Mouse (Mus musculus) kidney, adult 2 months (tissue): ENCODE results near the gene Ccdc180. TPM values are rescaled to one million over a fixed set of nuclear protein-coding genes. Genes with fewer than 3 reads are reported as not detected.

Experiments
- DNase-seq: peaks from one replicate; pipeline ENCODE4 v3.0.0; 2021
- H3K27ac ChIP-seq: fragments of 200-500 bp; 2 replicates; pipeline ENCODE4 v1.5.1; 2012; ENCODE audit warnings: low read depth, low read length, control low read depth, inconsistent platforms; ENCODE audit not compliant: insufficient read depth
- H3K27me3 ChIP-seq: fragments of 200-500 bp; replicated peaks from 2 replicates; pipeline ENCODE4 v1.6.1; 2012; ENCODE audit warnings: mild to moderate bottlenecking, moderate library complexity, low read length, inconsistent platforms; ENCODE audit not compliant: control insufficient read depth, insufficient read depth
- H3K36me3 ChIP-seq: fragments of 200-500 bp; 2 replicates; pipeline ENCODE4 v1.6.1; 2012; ENCODE audit warnings: mild to moderate bottlenecking, moderate library complexity, low read length, inconsistent platforms; ENCODE audit not compliant: control insufficient read depth, insufficient read depth
- H3K4me1 ChIP-seq: fragments of 200-500 bp; 2 replicates; pipeline ENCODE4 v1.6.1; 2011; ENCODE audit warnings: low read length; ENCODE audit not compliant: control insufficient read depth, insufficient read depth
- H3K4me3 ChIP-seq: fragments of 200-500 bp; 2 replicates; pipeline ENCODE4 v1.5.1; 2011; ENCODE audit warnings: mild to moderate bottlenecking, low read depth, low read length, control low read depth; ENCODE audit not compliant: insufficient read depth
- CTCF ChIP-seq: fragments of 200-500 bp; conservative IDR thresholded peaks from 2 replicates; pipeline ENCODE4 v1.5.1; 2011; ENCODE audit warnings: low read depth, mild to moderate bottlenecking, control low read depth, low read length, moderate library complexity, mixed read lengths; ENCODE audit not compliant: insufficient read depth, insufficient read length
- POLR2A ChIP-seq: fragments of 200-500 bp; IDR thresholded peaks from one replicate; pipeline ENCODE4 v1.6.1; 2011; ENCODE audit warnings: low read depth, low read length, control low read depth
- WGBS: fragments of 180-500 bp; shearing (Covaris S2); methylation state at CpG from one replicate; pipeline ENCODE4 v1.1.7; 2018; 5-methylcytosine and 5-hydroxymethylcytosine counted together
- polyA plus RNA-seq: library from polyadenylated mRNA; depleted of rRNA; stranded (reverse); fragments of >200 nt; gene quantifications from 2 replicates; pipeline ENCODE4 v1.2.3, GENCODE M21; 2012; rRNA removed

The Ccdc180 gene
- polyA plus RNA-seq, 1 experiment, result 0.17 TPM

- H3K4me1 ChIP-seq, result no peaks in the 10 kb centered on the region
- no peak for TF ChIP-seq CTCF
- no peak for TF ChIP-seq POLR2A
- no peak overlapping the region for H3K4me3 ChIP-seq
- no peak for DNase-seq
- H3K27ac ChIP-seq, result no peak overlapping the region
- WGBS, result 91% methylated on average over 4 of the region's 4 CpGs
- no peaks in the 10 kb centered on the region; the same call in 1 of the 2 replicates for H3K36me3 ChIP-seq
- H3K27me3 ChIP-seq, result no peaks in the 10 kb centered on the region
Measured at GRCm38 (mm10) chr4:45998536-45998935, 108.4 kb downstream of the Ccdc180 start.

Other genes with a start within 250 kb of the Ccdc180 start
- gene Aldh1b1, start 91.3 kb upstream of the Ccdc180 start, polyA plus RNA-seq, result 4.2 and 5.8 TPM in 2 replicates
- not detected in 2 replicates for gene Igfbpl1, start 63.4 kb upstream of the Ccdc180 start, polyA plus RNA-seq
- gene Stra6l, start 41.6 kb upstream of the Ccdc180 start, polyA plus RNA-seq, result 6.3 and 9.1 TPM in 2 replicates
- 13.2 and 19.1 TPM in 2 replicates for gene Tdrd7, start 75.0 kb downstream of the Ccdc180 start, polyA plus RNA-seq
- gene Tmod1, start 148.6 kb downstream of the Ccdc180 start, polyA plus RNA-seq, result 0.80 and 2.3 TPM in 2 replicates
- gene Ncbp1, start 248.3 kb downstream of the Ccdc180 start, polyA plus RNA-seq, result 17.6 and 18.8 TPM in 2 replicates
- 14.1 and 14.6 TPM in 2 replicates for gene Tstd2, start 248.4 kb downstream of the Ccdc180 start, polyA plus RNA-seq